Mouse (Mus musculus) stomach, embryonic 16.5 days (tissue): ENCODE results near the gene Des. TPM values are rescaled to one million over a fixed set of nuclear protein-coding genes. Genes with fewer than 3 reads are reported as not detected.
A peak's percentile ranks its signal among the peaks of the same experiment; 100 is the strongest.

ENCODE experiments used
- ATAC-seq: fragments of 200-750 bp; cut with Nextera tagmentation; 2 replicates; pipeline ENCODE4 v1.8.0; 2017; ENCODE audit warnings: moderate number of reproducible peaks, moderate TSS enrichment; ENCODE audit not compliant: insufficient read depth, low FRiP score
- H3K27ac ChIP-seq: fragments of 300-500 bp; sonication (generic); 2 replicates; pipeline ENCODE4 v1.5.1; 2014; ENCODE audit warnings: low read length
- H3K27me3 ChIP-seq: fragments of 300-500 bp; sonication (generic); 2 replicates; pipeline ENCODE4 v1.6.1; 2014; ENCODE audit warnings: low read length, control low read depth, mixed read lengths; ENCODE audit not compliant: control insufficient read depth, insufficient read depth
- H3K36me3 ChIP-seq: fragments of 300-500 bp; sonication (generic); 2 replicates; pipeline ENCODE4 v1.6.1; 2014; ENCODE audit warnings: low read length; ENCODE audit not compliant: control insufficient read depth, insufficient read depth
- H3K4me1 ChIP-seq: fragments of 300-500 bp; sonication (generic); 2 replicates; pipeline ENCODE4 v1.6.1; 2014; ENCODE audit warnings: low read length, control low read depth, mixed read lengths; ENCODE audit not compliant: control insufficient read depth, insufficient read depth
- H3K4me2 ChIP-seq: fragments of 300-500 bp; sonication (generic); 2 replicates; pipeline ENCODE4 v1.6.1; 2014; ENCODE audit warnings: low read depth, low read length, mixed read lengths
- H3K4me3 ChIP-seq: fragments of 300-500 bp; sonication (generic); replicated peaks from 2 replicates; pipeline ENCODE4 v1.5.1; 2014; ENCODE audit warnings: mild to moderate bottlenecking, low read length
- H3K9ac ChIP-seq: fragments of 300-500 bp; sonication (generic); 2 replicates; pipeline ENCODE4 v1.6.1; 2014; ENCODE audit warnings: low read length
- H3K9me3 ChIP-seq: fragments of 300-500 bp; sonication (generic); replicated peaks from 2 replicates; pipeline ENCODE4 v1.6.1; 2016; ENCODE audit warnings: low read length, control low read depth; ENCODE audit not compliant: control insufficient read depth
- WGBS: fragments of 180-500 bp; shearing (Covaris S2); extraction: QIAGEN DNeasy Blood & Tissue Kit; methylation state at CpG from one replicate; pipeline ENCODE4 v1.1.7; 2014; 5-methylcytosine and 5-hydroxymethylcytosine counted together
- polyA plus RNA-seq: library from polyadenylated mRNA; unstranded; fragments of >200 nt; fragmentation: Nextera tagmentation; extraction: Ambion mirVana; gene quantifications from 2 replicates; pipeline ENCODE4 v1.2.1, GENCODE M21; 2015

The Des gene
- polyA plus RNA-seq, 1 experiment from 2014 or later: 194 TPM

GRCm38 (mm10) chr1:75386149-75386548, 26.0 kb downstream of the Des start:
- 46% methylated on average over 4 of the region's 4 CpGs for WGBS
- Histone ChIP-seq H3K4me3 (no peak overlapping the region), H3K27ac (no peak overlapping the region), H3K36me3 (no peaks in the 10 kb centered on the region), H3K9me3 (no peaks in the 10 kb centered on the region), H3K4me1 (peaks cover 24% of the 10 kb centered on the region), H3K9ac (no peak overlapping the region), H3K4me2 (no peak overlapping the region), H3K27me3 (peaks cover 26% of the 10 kb centered on the region)
- ATAC-seq: no peak

- peak overlapping the region; percentile 44 for H3K4me2 ChIP-seq
- H3K27me3 ChIP-seq: peaks cover 26% of the 10 kb centered on the region
- no peaks in the 10 kb centered on the region for H3K36me3 ChIP-seq
- H3K9ac ChIP-seq: no peak overlapping the region
- peaks cover 20% of the 10 kb centered on the region for H3K4me1 ChIP-seq
- WGBS: 47% methylated on average over 7 of the region's 7 CpGs
- no peak overlapping the region for H3K27ac ChIP-seq
- no peak for ATAC-seq
- 0 out of 2 replicates have a peak overlapping the region, but pooled peaks have one; percentile 10 for H3K4me3 ChIP-seq
- H3K9me3 ChIP-seq: no peaks in the 10 kb centered on the region
Measured at GRCm38 (mm10) chr1:75387469-75387928, 27.4 kb downstream of the Des start.

- H3K4me1 ChIP-seq: peaks cover 20% of the 10 kb centered on the region
- 24% methylated on average over 94 of the region's 94 CpGs for WGBS
- no peak for ATAC-seq
- peak overlapping the region; percentile 23; the same call in 1 of the 2 replicates for H3K9ac ChIP-seq
- peak overlapping the region; percentile 44 for H3K4me2 ChIP-seq
- H3K27ac ChIP-seq: no peak overlapping the region
- peaks cover 24% of the 10 kb centered on the region for H3K27me3 ChIP-seq
- H3K9me3 ChIP-seq: no peaks in the 10 kb centered on the region
- H3K36me3 ChIP-seq: no peaks in the 10 kb centered on the region
- peak overlapping the region; percentile 10; the same call in 1 of the 2 replicates for H3K4me3 ChIP-seq
Measured at GRCm38 (mm10) chr1:75387929-75388897, 28.1 kb downstream of the Des start.

- no peak overlapping the region for H3K4me3 ChIP-seq
- ATAC-seq: no peak
- H3K4me1 ChIP-seq: peaks cover 20% of the 10 kb centered on the region
- no peaks in the 10 kb centered on the region for H3K36me3 ChIP-seq
- H3K9ac ChIP-seq: no peak overlapping the region
- no peaks in the 10 kb centered on the region for H3K9me3 ChIP-seq
- peaks cover 24% of the 10 kb centered on the region for H3K27me3 ChIP-seq
- WGBS: 39% methylated on average over 23 of the region's 23 CpGs
- H3K27ac ChIP-seq: no peak overlapping the region
- H3K4me2 ChIP-seq: no peak overlapping the region
Measured at GRCm38 (mm10) chr1:75388898-75389515, 28.9 kb downstream of the Des start.

GRCm38 (mm10) chr1:75393139-75393538, 33.0 kb downstream of the Des start:
- Histone ChIP-seq H3K27me3 (peaks cover 11% of the 10 kb centered on the region), H3K4me1 (peaks cover 8% of the 10 kb centered on the region), H3K9ac (no peak overlapping the region), H3K4me2 (no peak overlapping the region), H3K9me3 (no peaks in the 10 kb centered on the region), H3K27ac (peak overlapping the region; percentile 9), H3K4me3 (no peak overlapping the region), H3K36me3 (no peaks in the 10 kb centered on the region)
- 60% methylated on average over 9 of the region's 9 CpGs for WGBS
- ATAC-seq: peak; percentile 63; the same call in 1 of the 2 replicates

GRCm38 (mm10) chr1:75393846-75394245, 33.7 kb downstream of the Des start:
- no peaks in the 10 kb centered on the region for H3K9me3 ChIP-seq
- peaks cover 5% of the 10 kb centered on the region; the same call in 1 of the 2 replicates for H3K27me3 ChIP-seq
- peak overlapping the region; percentile 9 for H3K27ac ChIP-seq
- no peak overlapping the region; the same call in 1 of the 2 replicates for H3K9ac ChIP-seq
- H3K36me3 ChIP-seq: no peaks in the 10 kb centered on the region
- 81% methylated on average over 3 of the region's 3 CpGs for WGBS
- no peak for ATAC-seq
- peaks cover 12% of the 10 kb centered on the region for H3K4me1 ChIP-seq
- no peak overlapping the region for H3K4me3 ChIP-seq
- no peak overlapping the region for H3K4me2 ChIP-seq

- Histone ChIP-seq H3K27me3 (no peaks in the 10 kb centered on the region), H3K36me3 (no peaks in the 10 kb centered on the region), H3K4me2 (no peak overlapping the region), H3K27ac (peak overlapping the region; percentile 89), H3K4me3 (no peak overlapping the region), H3K9me3 (no peaks in the 10 kb centered on the region), H3K4me1 (peaks cover 25% of the 10 kb centered on the region), H3K9ac (peak overlapping the region; percentile 72; the same call in 1 of the 2 replicates)
- ATAC-seq: peak; percentile 64
- WGBS: 9% methylated on average over 9 of the region's 9 CpGs
Measured at GRCm38 (mm10) chr1:75398761-75399402, 38.8 kb downstream of the Des start.

- peak; percentile 87 for ATAC-seq
- Histone ChIP-seq H3K4me3 (peak overlapping the region; percentile 28), H3K27me3 (no peaks in the 10 kb centered on the region), H3K9me3 (no peaks in the 10 kb centered on the region), H3K27ac (peak overlapping the region; percentile 89), H3K4me1 (peaks cover 25% of the 10 kb centered on the region), H3K9ac (peak overlapping the region; percentile 72), H3K36me3 (no peaks in the 10 kb centered on the region), H3K4me2 (peak overlapping the region; percentile 48)
- whole genome bisulfite sequencing: 9% methylated on average over 15 of the region's 15 CpGs
Measured at GRCm38 (mm10) chr1:75399755-75400492, 39.8 kb downstream of the Des start.
